Mouse (Mus musculus): ENCODE results near the gene Macrod2.

Macrod2 gene

DNA sequence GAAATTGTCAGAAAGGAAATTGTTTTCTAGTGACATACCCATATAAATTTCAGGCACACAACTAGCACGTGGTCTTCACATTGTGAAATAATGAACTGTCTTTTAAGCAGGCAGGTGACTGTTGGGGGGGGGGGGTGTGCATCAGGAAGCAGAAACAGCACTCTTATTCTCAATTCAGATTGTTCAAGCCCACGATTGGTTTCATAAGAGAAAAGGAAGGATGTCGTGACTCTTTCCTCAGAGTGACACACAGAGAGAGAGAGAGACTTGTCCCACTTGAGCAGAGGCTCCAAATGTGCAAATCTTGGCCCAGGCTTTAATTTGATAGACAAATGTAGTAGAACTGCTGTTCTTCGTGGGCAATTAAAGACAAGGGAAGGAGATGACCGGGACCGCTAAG, 516.4 kb downstream of the Macrod2 start:
- no peak for DNase-seq (ENCODE audit: low spot score)

DNA sequence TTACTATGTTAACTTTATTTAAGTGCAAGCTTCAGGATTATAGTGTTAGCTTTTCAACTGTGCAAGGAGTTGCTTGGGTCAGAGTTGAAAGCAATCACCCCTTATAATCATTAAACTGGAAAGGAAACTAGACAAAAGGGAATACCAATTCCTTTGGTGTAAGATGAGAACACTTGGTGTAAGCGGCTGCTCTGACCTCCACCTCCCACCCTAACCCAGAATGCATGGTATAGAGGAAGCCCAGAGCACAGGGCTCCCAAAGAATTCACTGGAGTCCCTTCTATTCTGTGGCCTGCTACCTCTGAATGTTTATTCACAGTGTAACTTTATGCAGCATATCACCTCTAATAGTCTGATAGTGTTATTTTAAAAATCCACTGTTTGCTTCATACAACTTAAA, 517.1 kb downstream of the Macrod2 start:
- DNase-seq (ENCODE audit: low spot score): no peak

DNA sequence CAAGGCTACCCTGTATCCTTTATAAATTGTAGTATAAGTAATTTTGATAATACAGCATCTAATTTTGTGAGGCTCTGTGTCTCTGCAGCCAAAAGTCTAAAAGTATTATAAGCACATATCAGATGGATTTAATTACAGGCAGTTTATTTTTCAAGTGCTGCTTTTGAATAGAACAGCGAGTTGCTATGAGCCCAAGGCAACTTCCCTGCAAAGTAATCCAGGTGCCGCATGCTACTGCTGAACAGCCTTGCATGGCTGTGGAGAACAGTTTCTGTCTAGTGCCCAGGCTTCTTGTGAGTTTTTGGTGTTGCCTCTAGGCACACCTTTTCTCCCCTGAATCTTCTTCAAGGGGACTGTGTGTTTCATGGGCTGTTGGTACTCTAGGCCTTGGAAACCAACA, 517.8 kb downstream of the Macrod2 start:
- DNase-seq (ENCODE audit: low spot score): no peak

DNA sequence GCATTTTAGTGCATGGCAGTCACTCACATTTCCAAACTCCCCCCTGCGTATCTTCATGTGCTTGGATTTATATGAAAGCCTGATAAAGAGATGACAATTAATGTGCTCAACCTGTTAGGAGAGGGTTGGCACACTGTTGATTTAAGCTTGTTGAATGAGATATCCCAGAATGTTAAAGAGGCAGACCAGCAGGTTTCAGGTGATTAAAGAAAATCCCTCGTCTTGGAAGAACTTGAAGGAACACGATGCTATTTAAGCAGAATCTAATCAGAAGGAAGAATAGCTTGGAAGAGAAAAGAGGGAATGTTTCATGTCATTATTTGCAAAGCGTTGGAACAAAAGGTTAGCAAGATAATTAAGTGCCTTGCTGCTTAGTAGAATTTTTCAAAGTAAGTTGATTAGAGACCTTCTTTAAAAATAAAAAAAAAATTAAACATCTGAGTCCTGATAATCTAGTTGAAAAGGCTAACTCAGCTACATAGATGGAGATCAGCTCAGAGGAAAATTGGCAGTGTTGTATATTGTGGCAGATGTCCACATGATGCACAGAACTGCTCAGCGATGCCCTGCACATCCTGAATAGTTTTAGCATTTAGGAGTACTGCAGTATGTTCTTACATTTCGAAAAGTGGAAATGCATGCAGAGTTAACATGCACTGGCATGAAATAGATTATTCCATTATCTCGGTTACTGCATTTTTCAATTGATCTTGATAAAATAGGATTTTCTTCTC, 518.7 kb downstream of the Macrod2 start:
- DNase-seq (ENCODE audit: low spot score): no peak

DNA sequence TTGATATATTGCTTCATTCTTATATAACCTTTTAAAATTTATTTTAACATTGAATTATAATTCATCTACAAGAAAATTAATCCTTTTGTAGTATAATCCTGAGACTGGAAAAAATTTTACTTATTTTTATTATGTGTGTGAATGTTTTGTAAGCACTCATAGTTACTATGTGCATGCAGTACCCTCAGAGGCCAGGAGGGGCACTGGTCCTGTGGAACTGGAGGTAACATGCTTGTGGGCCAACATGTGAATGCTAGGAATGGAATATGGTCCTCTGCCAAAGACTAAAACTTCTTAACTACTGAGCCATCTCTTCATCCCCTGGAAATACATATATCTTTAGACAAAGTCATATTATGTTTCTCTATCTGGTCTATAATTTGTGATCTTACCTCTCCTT, 531.8 kb downstream of the Macrod2 start:
- no peak for DNase-seq (ENCODE audit: low spot score)

DNA sequence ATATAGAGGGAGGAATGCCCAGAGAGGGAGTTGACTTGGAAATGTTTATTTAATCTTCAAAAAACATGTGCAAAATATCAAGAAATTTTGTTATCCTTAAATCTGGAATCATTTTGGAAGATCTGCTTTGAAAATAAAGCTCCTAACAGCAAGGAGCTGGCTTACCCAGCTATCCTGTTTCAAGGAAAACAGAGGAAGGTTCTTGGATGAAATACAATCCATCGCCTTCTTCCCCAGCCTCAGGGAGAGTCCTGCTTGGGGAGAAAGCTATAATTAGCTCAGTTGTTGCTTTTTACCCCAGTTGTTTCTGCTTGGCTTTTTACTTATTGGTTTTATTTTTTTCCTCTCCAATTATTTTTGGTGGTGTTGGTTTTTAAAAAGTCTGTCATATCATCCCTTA, 539.4 kb downstream of the Macrod2 start:
- no peak for DNase-seq (ENCODE audit: low spot score)

DNA sequence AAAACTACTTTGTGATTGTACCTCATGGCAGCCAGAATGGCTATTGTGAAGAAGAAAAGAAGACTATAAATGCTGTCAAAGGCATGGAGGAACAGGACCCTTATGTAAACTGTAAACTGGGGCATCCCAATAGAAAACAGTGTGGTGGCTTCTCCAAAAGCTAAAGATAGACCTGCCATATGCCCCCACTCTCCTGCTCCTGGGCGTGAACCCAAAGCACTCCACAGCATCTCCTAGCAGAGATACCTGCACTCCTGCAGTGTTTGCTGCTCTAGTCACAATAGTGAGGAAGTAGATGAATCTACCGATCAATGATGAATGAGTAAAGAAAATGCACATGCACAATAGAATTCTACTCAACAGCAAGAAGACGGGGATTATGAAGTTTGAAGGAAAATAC, 554.4 kb downstream of the Macrod2 start:
- no peak for DNase-seq (ENCODE audit: low spot score)

DNA sequence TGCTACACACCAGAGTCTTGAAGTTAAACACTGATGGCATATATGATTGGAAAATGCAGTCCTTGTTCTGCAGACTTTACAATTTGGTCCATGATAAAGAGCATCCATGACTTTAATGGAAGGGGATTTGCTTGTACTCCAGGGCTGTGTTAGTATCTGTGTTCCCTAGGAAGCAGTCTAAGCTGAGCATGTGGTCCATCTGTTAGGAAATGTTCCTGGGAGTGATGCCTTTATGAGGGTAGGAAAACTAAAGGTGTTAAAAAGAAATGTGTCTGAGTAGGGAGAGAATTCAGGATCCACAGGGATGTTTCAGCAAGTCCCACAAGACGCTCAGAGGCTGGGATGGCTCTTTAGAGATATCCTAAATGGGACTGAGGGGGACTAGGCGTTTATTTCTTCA, 564.1 kb downstream of the Macrod2 start:
- no peak for DNase-seq (ENCODE audit: low spot score)

DNA sequence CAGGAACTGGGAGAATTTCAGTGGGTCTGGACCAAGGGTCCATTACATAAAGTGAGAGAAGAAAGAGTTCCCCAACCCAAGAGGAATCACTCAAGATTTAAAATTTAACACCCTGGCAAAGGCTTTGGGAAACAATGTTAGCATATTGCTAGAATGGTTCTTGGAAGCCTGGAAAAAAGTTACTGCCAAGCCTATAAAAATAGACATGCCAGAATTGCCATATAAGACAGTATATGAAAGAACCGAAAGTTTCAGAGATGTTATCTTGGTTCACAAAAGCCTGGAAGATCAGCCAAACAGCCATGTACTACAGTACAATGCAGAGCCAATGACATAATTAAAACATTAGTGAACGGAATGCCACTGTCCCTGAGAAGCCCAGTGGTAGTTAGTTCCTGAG, 575.1 kb downstream of the Macrod2 start:
- DNase-seq (ENCODE audit: low spot score): no peak

DNA sequence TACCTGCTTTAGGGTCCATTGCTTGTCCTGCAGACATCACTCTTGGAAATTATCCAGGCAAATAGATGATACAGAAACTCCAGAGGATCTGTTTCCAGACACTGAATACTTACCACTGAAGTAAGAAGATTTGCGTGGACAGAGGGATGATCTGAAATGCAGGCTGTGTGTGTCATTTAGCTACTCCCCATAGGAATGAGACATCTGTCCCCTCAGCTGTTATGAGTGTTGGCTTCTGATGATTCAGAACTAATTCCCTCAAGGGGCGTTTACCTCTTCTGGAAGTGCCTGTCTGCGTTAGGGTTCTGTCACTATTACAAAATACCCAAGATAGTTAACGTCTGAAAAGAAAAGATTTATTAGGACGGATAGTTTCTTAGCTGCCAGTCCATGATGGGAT, 576.7 kb downstream of the Macrod2 start:
- no peak for DNase-seq (ENCODE audit: low spot score)

DNA sequence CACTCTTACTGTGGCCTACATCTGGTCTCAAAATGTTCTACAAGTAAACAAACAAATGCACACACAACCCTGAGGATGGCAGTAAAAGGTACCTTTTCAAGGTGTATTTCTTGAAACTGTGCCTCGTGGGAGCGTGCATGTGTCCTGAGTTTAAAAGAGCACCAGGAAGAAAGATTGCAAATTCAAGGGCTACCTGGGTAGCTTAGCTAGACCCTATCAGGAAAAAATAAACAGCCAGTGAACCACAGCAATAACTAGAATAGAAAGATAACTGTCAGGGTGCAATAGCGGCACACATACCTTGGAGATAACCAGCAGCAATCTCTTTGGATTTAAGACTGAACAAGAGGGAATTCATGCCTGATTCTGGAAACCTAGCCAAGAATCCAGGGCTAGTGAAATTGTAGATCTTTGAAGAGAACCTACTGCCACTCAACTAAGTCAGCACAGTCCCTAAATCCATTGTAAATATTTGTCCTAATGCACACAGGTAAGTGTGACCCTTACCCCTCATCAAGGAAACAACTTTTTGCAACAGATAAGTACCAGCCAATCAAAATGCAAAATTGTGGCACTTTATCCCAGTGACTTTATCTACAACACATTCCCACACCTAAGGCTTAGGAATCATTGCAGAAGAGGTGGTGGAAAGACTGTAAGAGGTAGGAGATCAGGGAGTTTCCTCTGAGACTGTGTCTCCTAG, 590.7 kb downstream of the Macrod2 start:
- no peak for DNase-seq (ENCODE audit: low spot score)

DNA sequence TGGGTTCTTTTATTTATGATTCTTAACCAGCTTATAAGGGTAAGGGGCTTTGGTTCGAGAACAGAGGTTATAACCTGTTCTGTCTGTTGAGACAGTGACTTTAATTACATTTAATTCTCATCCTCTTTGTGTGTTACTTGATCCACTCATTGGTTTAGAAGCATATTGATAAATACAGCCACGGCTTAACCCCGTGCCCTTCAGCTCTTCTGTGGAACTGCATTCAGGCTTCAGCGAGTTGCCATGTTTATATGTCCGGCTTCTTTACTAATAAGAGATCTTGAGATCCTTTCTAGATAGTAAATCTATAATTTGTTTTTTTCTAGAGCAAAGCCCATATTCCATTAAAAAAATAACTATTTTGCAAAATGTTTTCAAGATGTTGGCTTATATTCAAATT, 608.7 kb downstream of the Macrod2 start:
- DNase-seq (ENCODE audit: low spot score): no peak

DNA sequence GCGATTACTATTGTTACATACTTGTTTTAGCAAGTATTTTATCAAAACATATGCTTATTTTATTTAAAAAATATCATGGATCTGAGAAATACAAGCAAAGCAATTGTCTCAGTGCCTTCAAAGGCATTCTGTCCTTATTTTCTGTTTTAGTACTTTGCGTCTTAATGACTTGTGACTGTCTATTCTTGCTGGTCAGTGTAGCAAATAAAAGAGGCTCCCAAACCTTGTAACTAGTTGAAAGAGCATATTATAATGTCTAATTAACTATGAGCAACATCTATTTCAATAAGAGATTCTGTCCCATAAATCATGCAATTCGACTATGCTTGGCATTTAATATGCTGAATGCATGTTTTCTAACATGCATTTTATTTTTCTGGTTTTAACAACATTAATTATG, 609.2 kb downstream of the Macrod2 start:
- DNase-seq (ENCODE audit: low spot score): no peak

DNA sequence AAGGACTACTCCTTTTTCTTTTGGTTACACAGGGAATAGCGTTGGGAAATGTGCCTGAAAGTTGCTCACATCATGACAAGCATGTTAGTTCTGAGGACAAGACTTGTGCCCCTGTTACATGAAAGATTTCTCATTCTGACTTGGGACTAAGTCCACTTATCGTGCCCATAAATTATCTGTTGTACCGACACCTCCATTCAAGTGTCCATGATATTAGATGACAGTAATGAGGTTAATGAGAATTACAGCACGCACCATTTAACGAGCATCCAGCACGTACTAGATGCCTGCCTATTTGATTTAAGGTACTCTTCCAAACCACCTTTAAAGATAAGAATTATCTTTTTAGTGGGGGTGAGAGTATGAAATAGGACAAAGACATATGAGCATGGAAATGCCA, 610.5 kb downstream of the Macrod2 start:
- no peak for DNase-seq (ENCODE audit: low spot score)

DNA sequence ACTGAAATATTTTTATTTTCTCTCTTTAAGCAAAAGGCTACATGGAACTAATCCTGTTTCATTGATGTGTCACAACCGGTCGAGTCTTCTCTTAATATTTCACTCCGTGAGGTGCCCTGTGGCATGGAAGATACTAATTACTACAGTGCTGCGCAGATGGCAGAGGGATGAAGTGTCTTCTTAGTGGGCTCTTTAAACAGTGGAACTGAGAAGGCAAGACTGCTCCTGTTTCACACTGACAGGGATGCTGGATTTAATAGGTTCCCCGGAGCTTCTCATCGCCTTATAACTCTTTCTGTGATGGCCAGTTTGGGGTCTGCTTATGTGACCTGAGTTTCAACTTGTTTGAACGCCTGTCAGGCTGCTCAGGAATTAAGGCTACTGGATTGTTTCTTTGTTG, 612.6 kb downstream of the Macrod2 start:
- no peak for DNase-seq (ENCODE audit: low spot score)

DNA sequence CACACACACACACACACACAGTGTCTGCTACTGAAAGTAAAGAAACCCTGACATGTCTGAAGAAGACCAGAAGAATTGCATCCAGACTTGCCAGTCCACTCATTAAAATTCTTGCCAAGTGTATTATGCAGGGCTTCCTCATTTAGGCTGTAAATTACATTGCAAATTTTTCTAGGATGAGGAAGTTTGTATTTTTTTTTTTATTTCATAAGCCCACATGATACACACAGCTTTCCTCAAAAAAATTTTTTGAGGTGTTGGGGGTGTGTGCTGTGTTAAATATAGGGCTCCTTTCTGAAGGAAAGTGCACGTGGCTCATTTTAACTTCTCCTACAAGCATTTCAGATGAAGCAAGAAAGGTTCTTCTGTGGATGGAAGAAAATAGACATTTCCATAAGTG, 613.3 kb downstream of the Macrod2 start:
- DNase-seq (ENCODE audit: low spot score): no peak

DNA sequence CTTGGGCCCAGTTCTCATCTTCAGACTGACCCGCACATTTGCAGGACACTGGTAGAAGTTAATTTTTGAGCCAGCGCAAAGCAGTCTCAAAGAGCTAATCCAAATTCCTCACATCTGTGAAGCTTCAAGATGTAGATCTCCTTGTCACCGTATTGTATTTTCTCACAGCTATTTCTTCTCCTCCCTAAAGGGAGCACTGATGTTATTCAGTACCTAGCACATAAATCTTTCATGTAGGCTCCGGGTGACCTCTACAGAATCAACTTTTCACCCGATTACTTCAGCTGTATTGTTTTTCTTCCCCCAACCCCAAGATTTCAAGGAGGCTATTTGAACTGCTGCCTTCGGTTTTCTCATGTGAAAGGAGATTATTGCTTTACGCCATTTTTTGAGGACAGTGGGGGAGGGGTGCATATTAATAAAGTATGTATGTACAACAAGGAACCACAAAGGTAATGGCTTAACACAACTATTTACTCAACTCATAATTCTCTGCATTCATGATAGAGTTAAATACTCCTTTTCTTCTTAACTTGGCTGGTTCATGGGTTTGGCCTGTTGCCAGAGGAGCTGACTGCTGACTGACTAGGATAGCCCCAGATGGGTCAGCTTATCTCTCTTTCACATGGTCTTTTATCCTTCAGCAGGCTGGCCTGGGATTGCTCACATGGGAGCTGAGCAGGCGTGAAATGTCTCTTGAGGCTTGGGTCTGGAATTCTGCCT, 618.5 kb downstream of the Macrod2 start:
- DNase-seq (ENCODE audit: low spot score): peak; percentile 29

DNA sequence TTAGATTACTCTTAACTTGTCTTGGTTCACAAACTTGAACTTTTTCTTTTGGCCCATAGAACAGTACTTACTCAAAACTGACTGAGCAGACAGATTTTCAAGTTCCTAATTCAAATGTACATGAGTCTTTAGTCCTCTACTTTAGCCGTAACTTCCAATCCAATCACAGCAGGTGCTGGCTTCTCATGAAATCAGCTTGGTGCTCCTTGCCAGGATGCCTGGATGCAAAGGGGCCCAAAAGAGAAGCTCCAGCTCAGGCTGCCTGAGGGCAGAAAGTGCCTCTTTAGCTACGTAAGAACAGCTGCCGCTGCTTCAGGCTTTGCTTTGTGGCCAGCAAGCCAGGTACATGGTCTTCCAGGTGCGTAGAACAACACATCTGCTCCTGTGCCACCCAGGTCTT, 627.9 kb downstream of the Macrod2 start:
- peak; percentile 2 for DNase-seq (ENCODE audit: low spot score)

DNA sequence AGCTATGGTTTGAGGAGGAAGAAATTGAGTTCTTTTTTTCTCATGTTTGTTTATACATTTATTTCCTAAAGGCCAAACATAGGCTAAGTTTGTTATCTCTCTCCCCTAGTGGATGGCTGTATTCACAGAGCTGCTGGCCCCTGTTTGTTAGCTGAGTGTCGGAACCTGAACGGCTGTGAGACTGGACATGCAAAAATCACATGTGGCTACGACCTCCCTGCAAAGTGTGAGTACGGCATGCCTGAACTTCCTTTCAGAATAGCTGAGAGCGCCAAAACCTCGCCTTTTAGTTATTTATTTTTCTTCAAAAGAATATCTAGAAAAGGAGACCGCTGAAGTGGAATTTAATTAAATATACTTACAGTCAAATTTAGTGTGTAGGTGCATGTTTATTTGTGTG, 628.8 kb downstream of the Macrod2 start:
- DNase-seq (ENCODE audit: low spot score): no peak

DNA sequence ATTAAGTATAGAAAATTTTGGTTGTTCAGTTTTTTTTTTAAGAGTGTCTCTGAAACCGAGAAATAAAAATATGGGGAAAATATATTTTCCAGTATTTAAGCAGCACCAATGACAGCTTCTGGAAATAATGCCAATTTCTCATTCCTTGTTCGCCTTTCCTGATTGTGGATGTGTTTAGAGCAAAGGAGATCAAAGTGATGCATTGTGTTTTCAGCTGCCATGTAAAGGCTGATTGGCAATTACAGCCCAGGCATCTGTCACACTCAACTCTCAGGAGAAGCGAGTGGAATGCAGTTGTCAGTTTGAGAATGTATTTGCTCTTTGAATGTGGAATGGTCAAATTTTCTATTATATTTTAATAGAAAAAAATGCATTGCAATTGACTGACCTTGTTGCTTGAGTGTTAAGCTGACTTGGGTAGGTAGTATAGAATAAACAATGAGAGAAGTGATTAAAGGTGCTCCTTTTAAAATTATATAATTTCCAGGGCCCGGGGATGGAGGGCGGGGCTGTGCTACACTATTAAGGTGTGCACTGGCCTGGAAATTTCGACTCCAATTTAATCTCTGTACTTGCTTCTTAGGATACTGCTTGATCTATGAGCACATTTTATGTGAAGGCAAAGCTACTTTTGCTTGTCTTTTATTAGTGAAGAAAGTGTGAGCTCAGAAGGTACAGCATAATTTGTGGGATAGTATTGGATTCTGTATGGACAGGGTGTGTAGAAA, 629.4 kb downstream of the Macrod2 start:
- no peak for DNase-seq (ENCODE audit: low spot score)

DNA sequence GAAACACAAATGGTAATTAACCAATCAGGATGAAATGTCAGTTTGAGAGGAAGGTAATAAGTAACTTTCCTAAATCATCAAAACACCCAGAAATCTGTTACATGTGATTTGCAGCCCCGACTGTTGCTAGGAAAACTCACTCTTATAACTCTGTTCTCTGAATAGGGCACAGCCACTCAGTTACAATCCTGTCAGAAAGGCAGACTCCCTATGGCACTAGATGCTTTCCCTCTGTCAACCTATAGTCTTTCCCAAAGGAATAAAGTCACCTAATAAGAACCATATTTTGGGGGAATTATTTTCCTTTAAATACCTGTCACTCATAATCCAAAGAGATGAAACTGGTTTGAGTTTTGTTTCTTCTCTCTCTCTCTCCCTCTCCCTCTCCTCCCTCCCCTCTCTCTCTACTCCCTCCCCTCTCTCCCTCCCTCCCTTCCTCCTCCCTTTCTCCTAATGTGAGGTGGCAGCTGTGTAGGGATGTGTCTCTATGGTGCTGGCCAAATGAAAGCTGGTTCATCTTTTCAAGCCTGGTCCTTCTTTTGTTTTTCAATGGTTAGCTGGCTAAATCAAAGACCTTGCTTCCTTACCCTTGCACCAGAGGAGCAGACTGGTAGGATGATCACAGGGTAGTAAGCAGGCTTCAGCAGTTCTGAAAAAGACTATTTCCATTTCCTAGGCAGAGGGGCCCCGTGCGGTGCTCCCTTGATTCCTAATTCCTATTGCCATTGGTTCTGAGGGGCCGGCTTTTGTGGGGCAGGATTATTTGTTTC, 661.8 kb downstream of the Macrod2 start:
- no peak for DNase-seq (ENCODE audit: low spot score)

DNA sequence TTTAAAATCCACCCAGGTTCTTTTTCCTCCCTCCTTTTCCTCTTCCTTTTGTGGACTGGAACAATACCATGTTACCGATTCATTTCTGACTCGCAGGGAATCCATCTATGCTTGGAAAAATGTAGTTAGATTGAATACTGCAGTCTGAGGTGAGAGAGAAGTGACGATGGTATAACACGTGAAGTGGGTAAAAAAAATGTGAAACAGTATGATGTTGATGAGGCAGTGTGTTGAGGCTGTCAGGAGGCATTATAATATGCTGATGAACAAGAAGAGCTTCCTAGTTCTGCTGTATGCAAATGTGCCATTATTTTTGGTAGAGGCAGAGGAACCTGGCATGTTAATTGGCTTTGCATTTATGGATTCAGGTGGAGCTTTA, 662.3 kb downstream of the Macrod2 start:
- DNase-seq (ENCODE audit: low spot score): no peak
